Mouse (Mus musculus) heart, embryonic 12.5 days (tissue): Measurements from ENCODE around the gene Gart. TPM values are rescaled to one million over a fixed set of nuclear protein-coding genes. Genes with fewer than 3 reads are reported as not detected.
A peak's percentile ranks its signal among the peaks of the same experiment; 100 is the strongest.

Source experiments
- ATAC-seq: fragments of 200-750 bp; cut with Nextera tagmentation; 2 replicates; pipeline ENCODE4 v1.8.0; 2017; ENCODE audit warnings: moderate TSS enrichment, moderate library complexity; ENCODE audit not compliant: insufficient number of reproducible peaks, low FRiP score
- H3K27ac ChIP-seq: fragments of 300-500 bp; sonication (generic); 2 replicates; pipeline ENCODE4 v1.5.1; 2016; ENCODE audit warnings: mild to moderate bottlenecking, moderate library complexity; ENCODE audit not compliant: poor library complexity, severe bottlenecking
- H3K27me3 ChIP-seq: fragments of 300-500 bp; sonication (generic); replicated peaks from 2 replicates; pipeline ENCODE4 v1.6.1; 2016; ENCODE audit warnings: mild to moderate bottlenecking, moderate library complexity
- H3K36me3 ChIP-seq: fragments of 300-500 bp; sonication (generic); 2 replicates; pipeline ENCODE4 v1.6.1; 2016; ENCODE audit warnings: mild to moderate bottlenecking, moderate library complexity
- H3K4me1 ChIP-seq: fragments of 300-500 bp; sonication (generic); replicated peaks from 2 replicates; pipeline ENCODE4 v1.6.1; 2016; ENCODE audit warnings: mild to moderate bottlenecking
- H3K4me2 ChIP-seq: fragments of 300-500 bp; sonication (generic); 2 replicates; pipeline ENCODE4 v1.6.1; 2016; ENCODE audit warnings: mild to moderate bottlenecking, moderate library complexity
- H3K4me3 ChIP-seq: fragments of 300-500 bp; sonication (generic); 2 replicates; pipeline ENCODE4 v1.5.1; 2016; ENCODE audit warnings: mild to moderate bottlenecking
- H3K9ac ChIP-seq: fragments of 300-500 bp; sonication (generic); 2 replicates; pipeline ENCODE4 v1.6.1; 2016; ENCODE audit warnings: mild to moderate bottlenecking, moderate library complexity
- H3K9me3 ChIP-seq: fragments of 300-500 bp; sonication (generic); replicated peaks from 2 replicates; pipeline ENCODE4 v1.6.1; 2016; ENCODE audit warnings: mild to moderate bottlenecking, moderate library complexity
- WGBS: fragments of 180-500 bp; shearing (Covaris S2); methylation state at CpG from one replicate; pipeline ENCODE4 v1.1.7; 2016; 5-methylcytosine and 5-hydroxymethylcytosine counted together
- polyA plus RNA-seq: library from polyadenylated mRNA; unstranded; fragments of >200 nt; fragmentation: Nextera tagmentation; extraction: Ambion mirVana; gene quantifications from 2 replicates; pipeline ENCODE4 v1.2.1, GENCODE M21; 2016

Gene Gart
- polyA plus RNA-seq, 1 experiment from 2014 or later, result 87.4 TPM

- no peak overlapping the region for H3K4me3 ChIP-seq
- no peak for ATAC-seq
- WGBS, result 87% methylated on average over 4 of the region's 4 CpGs
These were observed 27.7 kb upstream of the Gart start for GRCm38 (mm10) chr16:91674500-91674899.

GRCm38 (mm10) chr16:91663795-91664194 is 17.0 kb upstream of the Gart start:
- no peaks in the 10 kb centered on the region for H3K27me3 ChIP-seq
- no peak for ATAC-seq
- no peak overlapping the region for H3K4me3 ChIP-seq
- no peak overlapping the region for H3K27ac ChIP-seq
- H3K36me3 ChIP-seq, result peaks cover 81% of the 10 kb centered on the region
- no peak overlapping the region for H3K4me2 ChIP-seq
- no peaks in the 10 kb centered on the region; the same call in 1 of the 2 replicates for H3K9me3 ChIP-seq
- WGBS, result 95% methylated on average over 3 of the region's 3 CpGs
- H3K4me1 ChIP-seq, result no peaks in the 10 kb centered on the region
- no peak overlapping the region for H3K9ac ChIP-seq

More at GRCm38 (mm10) chr16:91674500-91674899, 27.7 kb upstream of the Gart start:
- H3K27ac ChIP-seq, result no peak overlapping the region
- H3K9ac ChIP-seq, result no peak overlapping the region
- no peak overlapping the region for H3K4me2 ChIP-seq
- H3K9me3 ChIP-seq, result no peaks in the 10 kb centered on the region
- H3K36me3 ChIP-seq, result peaks cover 77% of the 10 kb centered on the region
- H3K27me3 ChIP-seq, result no peaks in the 10 kb centered on the region
- no peaks in the 10 kb centered on the region for H3K4me1 ChIP-seq

- WGBS, result 90% methylated on average over 16 of the region's 16 CpGs
- no peak overlapping the region for H3K9ac ChIP-seq
- H3K4me2 ChIP-seq, result no peak overlapping the region
- H3K9me3 ChIP-seq, result no peaks in the 10 kb centered on the region; the same call in 1 of the 2 replicates
- H3K27ac ChIP-seq, result no peak overlapping the region
- no peaks in the 10 kb centered on the region for H3K4me1 ChIP-seq
- H3K4me3 ChIP-seq, result no peak overlapping the region
- no peaks in the 10 kb centered on the region for H3K27me3 ChIP-seq
- H3K36me3 ChIP-seq, result peaks cover 87% of the 10 kb centered on the region
- ATAC-seq, result no peak
These were observed 15.6 kb upstream of the Gart start for GRCm38 (mm10) chr16:91662336-91662735.

- 93% methylated on average over 1 of the region's 1 CpGs for WGBS
- Histone ChIP-seq H3K27ac (no peak overlapping the region), H3K4me3 (no peak overlapping the region), H3K9me3 (no peaks in the 10 kb centered on the region; the same call in 1 of the 2 replicates), H3K4me1 (no peaks in the 10 kb centered on the region), H3K27me3 (no peaks in the 10 kb centered on the region), H3K4me2 (no peak overlapping the region), H3K9ac (no peak overlapping the region), H3K36me3 (peaks cover 87% of the 10 kb centered on the region)
- no peak for ATAC-seq
These were observed 14.6 kb upstream of the Gart start for GRCm38 (mm10) chr16:91661397-91661796.

- Histone ChIP-seq H3K27me3 (no peaks in the 10 kb centered on the region), H3K4me3 (no peak overlapping the region), H3K9me3 (no peaks in the 10 kb centered on the region; the same call in 1 of the 2 replicates), H3K4me1 (no peaks in the 10 kb centered on the region), H3K27ac (no peak overlapping the region), H3K9ac (no peak overlapping the region), H3K4me2 (no peak overlapping the region), H3K36me3 (peaks cover 87% of the 10 kb centered on the region)
- 93% methylated on average over 20 of the region's 20 CpGs for WGBS
- no peak for ATAC-seq
These were observed 13.0 kb upstream of the Gart start for GRCm38 (mm10) chr16:91659798-91660197.

- H3K9me3 ChIP-seq, result no peaks in the 10 kb centered on the region; the same call in 1 of the 2 replicates
- no peak overlapping the region for H3K4me2 ChIP-seq
- no peak overlapping the region for H3K4me3 ChIP-seq
- WGBS, result 83% methylated on average over 5 of the region's 5 CpGs
- H3K27ac ChIP-seq, result no peak overlapping the region
- no peaks in the 10 kb centered on the region for H3K4me1 ChIP-seq
- no peak overlapping the region for H3K9ac ChIP-seq
- no peak for ATAC-seq
- no peaks in the 10 kb centered on the region for H3K27me3 ChIP-seq
- peaks cover 86% of the 10 kb centered on the region for H3K36me3 ChIP-seq
These were observed 11.7 kb upstream of the Gart start for GRCm38 (mm10) chr16:91658471-91658870.

- WGBS, result 96% methylated on average over 17 of the region's 17 CpGs
- no peaks in the 10 kb centered on the region for H3K27me3 ChIP-seq
- H3K9ac ChIP-seq, result no peak overlapping the region
- peaks cover 81% of the 10 kb centered on the region for H3K36me3 ChIP-seq
- H3K4me2 ChIP-seq, result no peak overlapping the region
- 0 out of 2 replicates have a peak, but pooled peaks cover under 1% of the 10 kb centered on the region for H3K4me1 ChIP-seq
- H3K9me3 ChIP-seq, result no peaks in the 10 kb centered on the region; the same call in 1 of the 2 replicates
- no peak; the same call in 1 of the 2 replicates for ATAC-seq
- no peak overlapping the region for H3K27ac ChIP-seq
- H3K4me3 ChIP-seq, result no peak overlapping the region
These were observed 10.5 kb upstream of the Gart start for GRCm38 (mm10) chr16:91657285-91657684.

GRCm38 (mm10) chr16:91655285-91655684 is 8.5 kb upstream of the Gart start:
- H3K4me1 ChIP-seq, result 0 out of 2 replicates have a peak, but pooled peaks cover 5% of the 10 kb centered on the region
- H3K27me3 ChIP-seq, result no peaks in the 10 kb centered on the region
- no peak for ATAC-seq
- 96% methylated on average over 9 of the region's 9 CpGs for WGBS
- H3K4me2 ChIP-seq, result no peak overlapping the region
- no peaks in the 10 kb centered on the region; the same call in 1 of the 2 replicates for H3K9me3 ChIP-seq
- no peak overlapping the region for H3K4me3 ChIP-seq
- H3K36me3 ChIP-seq, result peaks cover 79% of the 10 kb centered on the region
- no peak overlapping the region for H3K9ac ChIP-seq
- H3K27ac ChIP-seq, result no peak overlapping the region

- Histone ChIP-seq H3K27ac (no peak overlapping the region), H3K4me2 (no peak overlapping the region), H3K4me3 (no peak overlapping the region), H3K27me3 (no peaks in the 10 kb centered on the region), H3K36me3 (peaks cover 48% of the 10 kb centered on the region), H3K9ac (no peak overlapping the region), H3K4me1 (peaks cover 10% of the 10 kb centered on the region), H3K9me3 (no peaks in the 10 kb centered on the region)
- WGBS, result 90% methylated on average over 3 of the region's 3 CpGs
- no peak for ATAC-seq
These were observed 5.4 kb upstream of the Gart start for GRCm38 (mm10) chr16:91652191-91652590.

GRCm38 (mm10) chr16:91649781-91650180 is 3.0 kb upstream of the Gart start:
- H3K9ac ChIP-seq, result no peak overlapping the region
- no peak overlapping the region for H3K27ac ChIP-seq
- no peak overlapping the region for H3K4me3 ChIP-seq
- no peaks in the 10 kb centered on the region for H3K27me3 ChIP-seq
- H3K9me3 ChIP-seq, result no peaks in the 10 kb centered on the region
- no peak overlapping the region for H3K4me2 ChIP-seq
- H3K4me1 ChIP-seq, result peaks cover 10% of the 10 kb centered on the region
- peaks cover 24% of the 10 kb centered on the region for H3K36me3 ChIP-seq
- ATAC-seq, result no peak

GRCm38 (mm10) chr16:91649246-91649645 is 2.5 kb upstream of the Gart start:
- Histone ChIP-seq H3K4me2 (peak overlapping the region; percentile 79), H3K4me3 (peak overlapping the region; percentile 40), H3K36me3 (peaks cover 21% of the 10 kb centered on the region), H3K27me3 (no peaks in the 10 kb centered on the region), H3K27ac (no peak overlapping the region), H3K9ac (peak overlapping the region; percentile 57), H3K9me3 (no peaks in the 10 kb centered on the region), H3K4me1 (peaks cover 12% of the 10 kb centered on the region)
- no peak for ATAC-seq
- 55% methylated on average over 3 of the region's 3 CpGs for WGBS

- H3K27me3 ChIP-seq, result no peaks in the 10 kb centered on the region
- no peaks in the 10 kb centered on the region for H3K9me3 ChIP-seq
- ATAC-seq, result peak; percentile 76
- H3K27ac ChIP-seq, result peak overlapping the region; percentile 99
- peak overlapping the region; percentile 87 for H3K4me3 ChIP-seq
- peaks cover 19% of the 10 kb centered on the region for H3K36me3 ChIP-seq
- H3K4me2 ChIP-seq, result peak overlapping the region; percentile 55
- peaks cover 12% of the 10 kb centered on the region for H3K4me1 ChIP-seq
- peak overlapping the region; percentile 95 for H3K9ac ChIP-seq
- WGBS, result under 1% methylated on average over 25 of the region's 25 CpGs
These were observed 1.4 kb upstream of the Gart start for GRCm38 (mm10) chr16:91648220-91648550.
